Mouse (Mus musculus) hindbrain, embryonic 15.5 days (tissue): ENCODE data around the gene Macrod2. TPM values are rescaled to one million over a fixed set of nuclear protein-coding genes. Genes with fewer than 3 reads are reported as not detected.
A peak's percentile ranks its signal among the peaks of the same experiment; 100 is the strongest.

Source experiments
- ATAC-seq: fragments of 200-750 bp; cut with Nextera tagmentation; 2 replicates; pipeline ENCODE4 v1.8.0; 2017; ENCODE audit warnings: low read depth, moderate number of reproducible peaks, moderate TSS enrichment; ENCODE audit not compliant: low FRiP score
- H3K27ac ChIP-seq: fragments of 300-500 bp; sonication (generic); replicated peaks from 2 replicates; pipeline ENCODE4 v1.5.1; 2015; ENCODE audit warnings: mild to moderate bottlenecking, inconsistent platforms
- H3K27me3 ChIP-seq: fragments of 300-500 bp; sonication (generic); 2 replicates; pipeline ENCODE4 v1.6.1; 2015; ENCODE audit warnings: control low read depth, inconsistent platforms
- H3K36me3 ChIP-seq: fragments of 300-500 bp; sonication (generic); 2 replicates; pipeline ENCODE4 v1.6.1; 2015; ENCODE audit warnings: control low read depth, inconsistent platforms
- H3K4me1 ChIP-seq: fragments of 300-500 bp; sonication (generic); replicated peaks from 2 replicates; pipeline ENCODE4 v1.6.1; 2015; ENCODE audit warnings: control low read depth, inconsistent platforms
- H3K4me2 ChIP-seq: fragments of 300-500 bp; sonication (generic); 2 replicates; pipeline ENCODE4 v1.6.1; 2015; ENCODE audit warnings: moderate library complexity, mild to moderate bottlenecking, inconsistent platforms
- H3K4me3 ChIP-seq: fragments of 300-500 bp; sonication (generic); 2 replicates; pipeline ENCODE4 v1.5.1; 2015; ENCODE audit warnings: mild to moderate bottlenecking, inconsistent platforms
- H3K9ac ChIP-seq: fragments of 300-500 bp; sonication (generic); 2 replicates; pipeline ENCODE4 v1.6.1; 2015; ENCODE audit warnings: inconsistent platforms
- H3K9me3 ChIP-seq: fragments of 300-500 bp; sonication (generic); 2 replicates; pipeline ENCODE4 v1.6.1; 2016; ENCODE audit warnings: control low read depth, inconsistent platforms
- WGBS: fragments of 180-500 bp; shearing (Covaris S2); methylation state at CpG from one replicate; pipeline ENCODE4 v1.1.7; 2015; 5-methylcytosine and 5-hydroxymethylcytosine counted together
- polyA plus RNA-seq: library from polyadenylated mRNA; unstranded; fragments of >200 nt; fragmentation: Nextera tagmentation; extraction: Ambion mirVana; gene quantifications from 2 replicates; pipeline ENCODE4 v1.2.1, GENCODE M21; 2015

Gene Macrod2
- polyA plus RNA-seq, 1 experiment from 2014 or later = 78.6 TPM

DNA sequence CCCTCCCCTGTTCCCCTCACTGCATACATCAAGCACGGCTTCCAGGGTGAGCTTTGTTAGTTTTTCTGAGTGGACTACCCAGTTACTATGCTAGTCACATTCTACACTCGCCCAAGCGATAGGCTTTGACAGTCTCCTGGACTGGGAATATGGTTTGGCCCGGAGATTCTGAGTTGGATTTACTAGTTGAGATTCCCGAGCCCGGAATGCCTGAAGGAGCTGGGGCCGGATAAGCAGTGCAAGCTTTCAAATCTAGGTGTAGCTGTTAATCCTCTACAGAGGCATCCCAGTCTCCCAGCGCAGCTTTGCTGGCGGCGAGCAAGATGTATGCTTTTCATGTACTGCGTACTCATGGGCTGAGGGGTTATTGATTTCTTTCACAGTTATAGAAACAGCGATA lies 275.3 kb downstream of the Macrod2 start:
- Histone ChIP-seq H3K4me3 (peak overlapping the region; percentile 60), H3K9ac (peak overlapping the region; percentile 62), H3K27me3 (no peaks in the 10 kb centered on the region), H3K9me3 (no peaks in the 10 kb centered on the region), H3K4me1 (peaks cover 16% of the 10 kb centered on the region), H3K4me2 (peak overlapping the region; percentile 65), H3K36me3 (no peaks in the 10 kb centered on the region), H3K27ac (peak overlapping the region; percentile 87)
- ATAC-seq = peak; percentile 39
- WGBS = under 1% methylated on average over 12 of the region's 12 CpGs

DNA sequence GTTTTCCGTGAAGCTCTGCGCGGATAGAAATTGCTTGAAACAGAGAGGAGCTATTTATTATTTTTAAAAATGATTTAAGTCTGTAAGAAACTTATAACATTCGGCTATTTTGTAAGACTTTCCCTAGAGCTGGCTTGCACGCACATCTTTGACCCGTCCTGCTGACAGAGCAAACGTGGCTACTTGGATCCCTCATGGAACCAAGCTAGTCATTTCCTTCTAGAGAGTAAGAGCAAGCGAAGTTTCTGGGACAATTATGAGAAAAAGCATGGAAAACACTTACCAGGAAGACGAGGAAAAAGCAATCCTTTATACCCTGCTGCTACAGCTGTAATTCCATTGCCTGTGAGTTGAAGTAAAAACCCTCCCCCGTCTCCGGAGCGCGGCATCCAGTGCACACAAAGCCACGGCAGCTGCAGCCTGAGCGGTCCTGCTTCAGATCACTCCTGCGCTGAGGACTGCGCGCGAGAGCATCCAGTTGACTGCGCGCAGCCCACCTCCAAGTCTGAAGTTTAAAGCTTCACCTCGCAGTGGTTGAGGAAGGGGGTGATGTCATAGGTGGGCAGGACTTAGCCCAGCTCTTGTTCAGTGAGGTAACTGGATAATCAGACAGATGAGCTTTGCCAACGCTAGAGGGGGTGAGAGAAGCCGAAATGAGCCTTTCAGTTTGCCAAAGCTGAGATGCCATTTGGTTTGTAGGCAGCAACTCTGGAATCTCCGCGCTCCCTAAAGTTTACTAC lies 276.0 kb downstream of the Macrod2 start, which contains the start of gene Flrt3:
TSS of gene Flrt3 (minus strand) at position 507 of the 740 bp plus-strand sequence.
- Histone ChIP-seq H3K9me3 (no peaks in the 10 kb centered on the region), H3K27me3 (no peaks in the 10 kb centered on the region), H3K27ac (peak within 1 kb of the TSS; percentile 87), H3K4me1 (peaks cover 13% of the 10 kb centered on the region), H3K9ac (peak within 1 kb of the TSS; percentile 62), H3K4me2 (peak within 1 kb of the TSS; percentile 65), H3K4me3 (peak within 1 kb of the TSS; percentile 60), H3K36me3 (no peaks in the 10 kb centered on the region)
- peak; percentile 99 for ATAC-seq
- WGBS = under 1% methylated on average over 26 of the region's 26 CpGs

DNA sequence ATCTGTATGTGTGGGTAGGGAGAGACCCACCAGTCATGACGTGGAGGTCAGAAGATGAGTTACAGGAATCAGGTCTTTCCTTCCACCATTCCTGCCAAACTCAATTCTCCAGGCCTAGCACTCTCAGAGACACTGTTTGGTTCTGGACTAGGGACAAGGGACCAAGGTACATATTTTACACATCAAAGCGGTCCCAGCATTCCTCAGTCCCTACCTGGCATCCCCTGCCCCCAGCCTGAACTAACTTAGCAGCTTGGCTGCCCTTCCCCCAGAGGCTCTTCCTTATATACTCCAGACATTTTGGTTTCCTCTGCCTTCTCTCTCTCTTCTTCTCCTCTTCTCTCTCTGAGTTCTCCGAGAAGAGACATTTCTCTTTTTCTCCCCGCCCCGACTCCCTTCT lies 278.4 kb downstream of the Macrod2 start:
- Histone ChIP-seq H3K4me1 (no peaks in the 10 kb centered on the region; the same call in 1 of the 2 replicates), H3K36me3 (no peaks in the 10 kb centered on the region), H3K9ac (no peak overlapping the region), H3K9me3 (no peaks in the 10 kb centered on the region), H3K27ac (no peak overlapping the region), H3K4me3 (no peak overlapping the region), H3K27me3 (no peaks in the 10 kb centered on the region), H3K4me2 (no peak overlapping the region)
- 92% methylated on average over 5 of the region's 5 CpGs for WGBS
- no peak for ATAC-seq

DNA sequence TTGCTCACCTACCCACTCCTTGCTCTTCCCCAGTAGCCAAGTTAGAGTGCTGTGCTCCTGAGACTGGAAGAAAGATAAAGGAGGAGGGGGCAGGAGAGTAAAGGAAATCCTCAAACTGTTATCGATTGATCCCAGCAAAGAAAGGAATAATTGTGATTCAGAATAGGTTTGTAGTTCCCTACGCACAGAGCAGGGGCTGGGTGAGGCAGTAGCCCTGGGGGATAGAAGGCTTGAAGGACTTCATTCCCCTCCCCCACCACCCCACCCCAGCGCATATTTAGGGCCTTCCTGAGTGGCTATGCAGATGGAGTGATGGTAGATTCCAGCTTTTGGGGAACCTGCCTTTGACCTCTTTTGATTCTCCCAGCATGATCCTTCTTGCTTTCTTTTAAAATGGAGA lies 281.6 kb downstream of the Macrod2 start:
- H3K9ac ChIP-seq = no peak overlapping the region
- no peaks in the 10 kb centered on the region for H3K9me3 ChIP-seq
- no peak overlapping the region for H3K27ac ChIP-seq
- no peak overlapping the region for H3K4me2 ChIP-seq
- ATAC-seq = no peak
- no peaks in the 10 kb centered on the region for H3K36me3 ChIP-seq
- no peak overlapping the region for H3K4me3 ChIP-seq
- 25% methylated on average over 3 of the region's 3 CpGs for WGBS
- no peaks in the 10 kb centered on the region for H3K27me3 ChIP-seq
- H3K4me1 ChIP-seq = no peaks in the 10 kb centered on the region

DNA sequence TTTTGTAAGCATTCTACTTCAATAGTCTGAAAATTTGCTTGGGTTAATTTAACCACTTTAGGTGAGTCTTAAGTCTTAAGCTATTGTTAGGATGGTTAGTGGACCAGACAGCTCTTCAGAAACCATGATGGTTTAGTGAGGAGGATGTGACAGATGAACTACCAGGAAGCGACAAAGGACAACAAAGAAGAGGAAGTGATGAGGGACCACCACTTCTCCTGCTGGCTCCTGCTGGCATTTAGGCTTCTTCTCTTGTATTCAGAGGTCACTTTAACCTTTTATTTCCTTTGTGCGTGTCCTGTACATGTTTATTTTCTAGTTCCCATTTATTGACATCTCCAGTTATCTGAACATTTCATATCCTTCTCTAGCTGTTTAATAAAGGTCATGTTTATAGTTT lies 295.8 kb downstream of the Macrod2 start:
- no peak overlapping the region for H3K4me3 ChIP-seq
- WGBS = 85% methylated on average over 2 of the region's 2 CpGs
- H3K27ac ChIP-seq = no peak overlapping the region
- no peak overlapping the region for H3K9ac ChIP-seq
- H3K9me3 ChIP-seq = no peaks in the 10 kb centered on the region
- H3K4me1 ChIP-seq = no peaks in the 10 kb centered on the region
- ATAC-seq = no peak
- no peaks in the 10 kb centered on the region for H3K36me3 ChIP-seq
- no peak overlapping the region for H3K4me2 ChIP-seq
- H3K27me3 ChIP-seq = no peaks in the 10 kb centered on the region

DNA sequence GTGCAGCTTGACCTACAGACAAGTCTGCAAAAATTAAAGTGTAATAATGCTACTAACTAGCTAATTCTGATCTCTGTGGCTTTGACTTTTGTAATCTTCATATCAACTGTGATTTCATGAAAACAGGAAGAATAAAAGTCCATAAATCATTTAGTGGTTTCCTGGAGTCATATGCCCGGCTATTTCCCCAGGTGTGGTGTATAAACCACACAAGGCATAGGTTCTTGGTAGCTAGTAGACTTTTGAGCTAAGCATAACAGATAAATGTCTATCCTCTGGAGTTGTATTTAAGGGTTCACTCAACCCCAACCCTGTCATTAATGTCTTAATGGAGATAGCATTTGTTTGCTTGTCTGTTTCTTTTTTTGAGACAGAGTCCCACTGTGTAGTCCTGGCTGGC lies 296.3 kb downstream of the Macrod2 start:
- WGBS = 92% methylated on average over 1 of the region's 1 CpGs

DNA sequence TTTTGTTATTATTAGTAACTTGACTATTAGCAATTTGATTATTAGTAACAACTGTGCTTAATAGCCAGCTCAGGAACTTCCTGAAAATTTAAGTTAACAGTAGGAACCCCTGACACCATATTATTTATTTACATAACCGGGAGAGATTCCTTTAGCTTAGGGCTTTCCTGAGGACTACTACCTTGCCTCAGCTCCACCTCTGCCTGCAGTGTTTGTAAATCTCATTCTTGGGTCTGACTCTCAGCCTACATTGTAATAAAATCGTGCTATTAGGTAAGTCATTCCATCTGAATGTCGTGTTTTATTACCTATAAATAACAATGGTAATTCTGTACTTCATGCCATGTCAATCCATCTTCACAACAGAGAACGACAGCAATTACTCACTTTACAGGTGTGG lies 297.4 kb downstream of the Macrod2 start:
- no peak overlapping the region for H3K27ac ChIP-seq
- ATAC-seq = no peak
- WGBS = 76% methylated on average over 4 of the region's 4 CpGs
- no peaks in the 10 kb centered on the region for H3K27me3 ChIP-seq
- no peak overlapping the region for H3K9ac ChIP-seq
- H3K9me3 ChIP-seq = no peaks in the 10 kb centered on the region
- no peaks in the 10 kb centered on the region for H3K36me3 ChIP-seq
- H3K4me2 ChIP-seq = no peak overlapping the region
- no peaks in the 10 kb centered on the region for H3K4me1 ChIP-seq
- H3K4me3 ChIP-seq = no peak overlapping the region

More for the DNA sequence above, 296.3 kb downstream of the Macrod2 start:
- Histone ChIP-seq H3K27me3 (no peaks in the 10 kb centered on the region), H3K4me2 (no peak overlapping the region), H3K9me3 (no peaks in the 10 kb centered on the region), H3K4me3 (no peak overlapping the region), H3K9ac (no peak overlapping the region), H3K36me3 (no peaks in the 10 kb centered on the region), H3K27ac (no peak overlapping the region), H3K4me1 (no peaks in the 10 kb centered on the region)
- ATAC-seq = no peak

DNA sequence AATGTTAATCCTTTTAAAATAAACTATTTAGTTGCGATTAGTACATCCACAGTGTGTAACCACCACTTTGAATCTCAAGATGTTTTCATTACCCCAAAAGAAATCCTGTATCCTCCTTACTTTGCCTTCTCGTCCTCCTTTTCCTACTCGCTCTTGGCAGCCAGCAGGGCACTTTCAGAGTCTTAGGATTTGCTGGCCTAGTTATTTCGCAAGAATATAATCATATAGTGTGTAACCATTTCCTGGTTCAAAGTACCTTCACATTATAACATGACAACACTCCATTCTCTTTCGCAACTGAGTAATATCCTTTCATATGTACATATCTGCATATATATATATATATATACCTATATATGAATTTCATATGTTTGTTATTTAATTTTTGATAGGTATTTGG lies 298.7 kb downstream of the Macrod2 start:
- Histone ChIP-seq H3K27me3 (no peaks in the 10 kb centered on the region), H3K4me2 (no peak overlapping the region), H3K9ac (no peak overlapping the region), H3K36me3 (no peaks in the 10 kb centered on the region), H3K27ac (no peak overlapping the region), H3K4me1 (0 out of 2 replicates have a peak, but pooled peaks cover 3% of the 10 kb centered on the region), H3K9me3 (no peaks in the 10 kb centered on the region), H3K4me3 (no peak overlapping the region)
- ATAC-seq = no peak
- 90% methylated on average over 5 of the region's 5 CpGs for WGBS

DNA sequence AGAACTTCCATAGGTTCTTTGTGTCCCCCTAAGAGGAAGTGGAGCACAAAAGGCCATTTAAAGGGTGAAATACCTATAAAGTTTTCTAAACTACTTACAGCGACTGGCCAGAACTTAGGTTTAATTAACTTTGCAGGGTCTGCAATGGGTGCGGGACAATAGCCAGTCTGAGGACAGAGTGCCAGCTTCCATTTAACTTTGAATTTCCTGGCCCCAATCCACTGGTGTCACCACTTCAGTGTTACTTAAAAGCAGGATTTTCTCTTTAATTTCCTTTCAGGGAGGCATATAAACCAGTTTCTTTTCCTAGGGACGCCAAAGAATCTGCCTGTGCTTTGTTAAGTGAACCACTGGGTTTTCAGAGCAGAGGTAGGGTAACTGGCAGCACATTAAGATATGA lies 303.5 kb downstream of the Macrod2 start:
- Histone ChIP-seq H3K27ac (no peak overlapping the region), H3K9me3 (no peaks in the 10 kb centered on the region), H3K4me2 (no peak overlapping the region), H3K9ac (no peak overlapping the region), H3K27me3 (no peaks in the 10 kb centered on the region), H3K4me3 (no peak overlapping the region), H3K36me3 (no peaks in the 10 kb centered on the region), H3K4me1 (0 out of 2 replicates have a peak, but pooled peaks cover 3% of the 10 kb centered on the region)
- no peak for ATAC-seq
- 42% methylated on average over 3 of the region's 3 CpGs for WGBS

DNA sequence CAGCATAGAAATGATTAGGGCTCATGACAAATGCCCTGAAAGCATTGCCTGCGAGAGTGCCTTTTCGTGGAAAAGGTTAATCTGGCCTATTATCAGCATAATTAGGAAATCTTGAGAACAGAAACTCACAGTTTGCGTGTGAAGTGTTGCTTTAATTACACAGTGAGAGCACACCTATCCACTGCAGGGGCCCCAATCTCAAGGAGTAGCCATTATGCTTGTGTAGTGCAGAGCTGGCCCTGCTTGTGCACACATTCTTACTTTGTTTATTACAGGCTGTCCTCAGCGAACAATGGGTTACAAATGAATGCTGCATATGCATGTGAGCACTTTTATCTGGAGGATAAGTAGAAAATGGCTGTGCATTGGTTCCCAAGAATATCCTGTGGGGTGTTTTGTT lies 308.3 kb downstream of the Macrod2 start:
- H3K4me3 ChIP-seq = no peak overlapping the region
- H3K4me1 ChIP-seq = peaks cover 8% of the 10 kb centered on the region; the same call in 1 of the 2 replicates
- no peaks in the 10 kb centered on the region for H3K36me3 ChIP-seq
- no peaks in the 10 kb centered on the region for H3K27me3 ChIP-seq
- no peak overlapping the region for H3K9ac ChIP-seq
- 48% methylated on average over 4 of the region's 4 CpGs for WGBS
- H3K4me2 ChIP-seq = no peak overlapping the region
- no peak overlapping the region for H3K27ac ChIP-seq
- ATAC-seq = no peak
- H3K9me3 ChIP-seq = no peaks in the 10 kb centered on the region

DNA sequence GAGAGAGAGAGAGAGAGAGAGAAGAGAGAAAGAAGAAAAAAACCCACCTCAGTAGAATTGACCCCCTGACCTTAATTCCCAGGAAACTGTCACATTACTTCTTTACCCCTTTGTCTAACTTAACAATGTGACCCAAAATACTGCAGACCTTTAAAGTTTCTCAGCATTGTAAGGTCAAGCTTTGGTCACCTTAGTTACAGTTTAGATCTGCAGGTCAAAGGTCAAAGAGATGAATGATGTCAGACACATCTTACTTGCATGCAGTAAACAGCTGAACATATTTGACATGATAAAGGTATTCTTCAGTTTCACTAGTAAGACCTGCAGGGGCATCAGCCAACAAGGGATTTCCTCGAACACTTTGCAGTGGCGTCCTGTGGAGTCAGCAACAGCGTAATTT lies 309.0 kb downstream of the Macrod2 start:
- H3K4me3 ChIP-seq = no peak overlapping the region
- no peaks in the 10 kb centered on the region for H3K27me3 ChIP-seq
- no peaks in the 10 kb centered on the region for H3K9me3 ChIP-seq
- peaks cover 6% of the 10 kb centered on the region; the same call in 1 of the 2 replicates for H3K4me1 ChIP-seq
- H3K27ac ChIP-seq = no peak overlapping the region
- no peak overlapping the region for H3K9ac ChIP-seq
- H3K36me3 ChIP-seq = no peaks in the 10 kb centered on the region
- no peak for ATAC-seq
- WGBS = 8% methylated on average over 3 of the region's 3 CpGs
- H3K4me2 ChIP-seq = no peak overlapping the region

DNA sequence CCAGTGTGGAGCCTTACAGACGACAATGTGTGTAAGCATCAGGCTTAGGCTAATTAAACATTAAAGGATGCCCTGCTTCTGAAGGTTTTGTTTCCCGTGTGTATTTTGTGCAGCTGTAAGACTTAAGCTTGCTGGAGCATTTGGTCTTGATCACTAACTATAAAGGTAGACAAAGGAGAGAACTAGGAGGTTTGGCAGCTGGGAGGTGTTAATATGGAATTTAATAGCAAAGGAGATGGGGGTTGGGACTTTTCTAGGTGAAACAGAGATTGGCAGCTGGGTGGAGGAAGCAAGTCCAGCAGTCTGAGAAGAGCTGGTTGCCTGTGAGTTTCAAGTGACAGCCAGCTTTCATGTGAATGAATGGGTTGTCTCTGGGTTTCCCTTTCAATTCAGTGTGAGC lies 310.2 kb downstream of the Macrod2 start:
- WGBS = 4% methylated on average over 2 of the region's 2 CpGs
- no peak overlapping the region for H3K4me2 ChIP-seq
- no peaks in the 10 kb centered on the region for H3K27me3 ChIP-seq
- no peak for ATAC-seq
- peaks cover 6% of the 10 kb centered on the region; the same call in 1 of the 2 replicates for H3K4me1 ChIP-seq
- no peaks in the 10 kb centered on the region for H3K36me3 ChIP-seq
- no peaks in the 10 kb centered on the region for H3K9me3 ChIP-seq
- no peak overlapping the region for H3K27ac ChIP-seq
- no peak overlapping the region for H3K4me3 ChIP-seq
- no peak overlapping the region for H3K9ac ChIP-seq

DNA sequence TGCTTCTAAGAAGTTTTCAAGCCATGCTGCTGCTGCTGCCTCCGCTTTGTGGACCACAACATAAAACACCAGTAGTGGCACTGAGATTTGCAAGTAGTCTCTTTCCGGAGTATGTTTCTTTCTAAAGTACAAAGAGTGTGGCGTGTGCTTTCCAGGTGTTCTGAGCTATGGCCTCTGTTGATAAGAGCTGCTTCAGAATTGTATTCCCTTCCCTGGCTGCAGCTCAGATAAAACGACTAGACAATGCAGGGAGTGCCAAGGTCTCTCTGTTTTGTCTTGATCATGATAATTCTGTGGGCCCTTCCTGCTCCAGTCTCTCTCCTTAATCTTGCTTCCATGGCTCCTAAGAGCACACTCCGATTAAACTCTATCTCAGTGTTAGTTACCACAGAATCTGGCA lies 312.4 kb downstream of the Macrod2 start:
- H3K4me1 ChIP-seq = peaks cover 6% of the 10 kb centered on the region; the same call in 1 of the 2 replicates
- no peaks in the 10 kb centered on the region for H3K27me3 ChIP-seq
- no peaks in the 10 kb centered on the region for H3K9me3 ChIP-seq
- no peak overlapping the region for H3K9ac ChIP-seq
- no peak overlapping the region for H3K27ac ChIP-seq
- no peak overlapping the region for H3K4me3 ChIP-seq
- no peak overlapping the region for H3K4me2 ChIP-seq
- H3K36me3 ChIP-seq = no peaks in the 10 kb centered on the region
- ATAC-seq = no peak
- 85% methylated on average over 5 of the region's 5 CpGs for WGBS
